Mouse (Mus musculus) erythroblast, adult 5-6 weeks (primary cell): ENCODE results near the gene Cd180. TPM values are rescaled to one million over a fixed set of nuclear protein-coding genes. Genes with fewer than 3 reads are reported as not detected.
"Not testable (repeated sequence)": the region's sequence is repeated elsewhere in the genome, so short reads cannot be mapped to it uniquely, and the experiment has no call there.

Experiments used
- ATAC-seq: replicated peaks from 2 replicates; pipeline ENCODE4 v1.8.0; 2016; ENCODE audit warnings: moderate number of reproducible peaks, mild to moderate bottlenecking, moderate TSS enrichment, inconsistent platforms; ENCODE audit not compliant: poor library complexity, low FRiP score, severe bottlenecking
- total RNA-seq, 2 experiments: library from RNA; stranded (forward) in 1 of 2; stranded (reverse) in 1 of 2; fragments of 150-400 nt in 1 of 2; fragments of 200-764, 138-1000 nt in 1 of 2; gene quantifications; 2 replicates each; pipeline versions ENCODE4 v1.2.3 to v1.2.4; 2015 to 2017; ENCODE audit warnings: low replicate concordance in 2 of 2

The Cd180 gene
- total RNA-seq, 2 experiments from 2014 or later, result 17.4 to 24.0 TPM

- ATAC-seq, result no peak
Observed at GRCm38 (mm10) chr13:102670503-102670902, 22.9 kb upstream of the Cd180 start.

- no peak for ATAC-seq
Observed at GRCm38 (mm10) chr13:102674083-102674482, 19.3 kb upstream of the Cd180 start.

- not testable (repeated sequence) for ATAC-seq
Observed at GRCm38 (mm10) chr13:102677602-102678001, 15.8 kb upstream of the Cd180 start.

GRCm38 (mm10) chr13:102678482-102678881 is 14.9 kb upstream of the Cd180 start:
- ATAC-seq, result peak; percentile 55

- no peak for ATAC-seq
Observed at GRCm38 (mm10) chr13:102684890-102685289, 8.5 kb upstream of the Cd180 start.

GRCm38 (mm10) chr13:102688121-102688520 is 5.2 kb upstream of the Cd180 start:
- ATAC-seq, result no peak

- ATAC-seq, result no peak
Observed at GRCm38 (mm10) chr13:102689201-102690090, 3.9 kb upstream of the Cd180 start.

GRCm38 (mm10) chr13:102690184-102690583 is 3.2 kb upstream of the Cd180 start:
- no peak for ATAC-seq

- ATAC-seq, result no peak
Observed at GRCm38 (mm10) chr13:102691408-102692150, 1.8 kb upstream of the Cd180 start.

- no peak for ATAC-seq
Observed at GRCm38 (mm10) chr13:102694154-102694553, 796 bp downstream of the Cd180 start.

GRCm38 (mm10) chr13:102695121-102695905 is 2.0 kb downstream of the Cd180 start:
- no peak for ATAC-seq

- ATAC-seq, result no peak
Observed at GRCm38 (mm10) chr13:102698335-102698734, 5.0 kb downstream of the Cd180 start.

GRCm38 (mm10) chr13:102698751-102699323 is 5.5 kb downstream of the Cd180 start:
- ATAC-seq, result no peak

GRCm38 (mm10) chr13:102700176-102700575 is 6.8 kb downstream of the Cd180 start:
- no peak for ATAC-seq

- ATAC-seq, result no peak
Observed at GRCm38 (mm10) chr13:102700744-102701143, 7.4 kb downstream of the Cd180 start.

- ATAC-seq, result no peak
Observed at GRCm38 (mm10) chr13:102716973-102717372, 23.6 kb downstream of the Cd180 start.

- no peak for ATAC-seq
Observed at GRCm38 (mm10) chr13:102725416-102725815, 32.1 kb downstream of the Cd180 start.

GRCm38 (mm10) chr13:102725906-102726305 is 32.5 kb downstream of the Cd180 start:
- no peak for ATAC-seq

- no peak for ATAC-seq
Observed at GRCm38 (mm10) chr13:102726876-102727275, 33.5 kb downstream of the Cd180 start.

GRCm38 (mm10) chr13:102728035-102728434 is 34.7 kb downstream of the Cd180 start:
- no peak for ATAC-seq
